Mouse (Mus musculus) brain, embryonic 14.5 days (tissue): ENCODE measurements around the gene Arrdc2.

ENCODE experiments used
- CTCF ChIP-seq: fragments of 200-500 bp; IDR thresholded peaks from 2 replicates; pipeline ENCODE4 v1.5.1; 2012; ENCODE audit warnings: inconsistent platforms, mild to moderate bottlenecking, moderate library complexity, borderline replicate concordance; ENCODE audit not compliant: insufficient read depth, insufficient read length; ENCODE audit errors: extremely low read depth
- POLR2A ChIP-seq: fragments of 200-500 bp; IDR thresholded peaks from 2 replicates; pipeline ENCODE4 v1.6.1; 2012; ENCODE audit warnings: mild to moderate bottlenecking, inconsistent platforms, borderline replicate concordance; ENCODE audit not compliant: poor library complexity, insufficient read depth, insufficient read length, severe bottlenecking; ENCODE audit errors: extremely low read depth

DNA sequence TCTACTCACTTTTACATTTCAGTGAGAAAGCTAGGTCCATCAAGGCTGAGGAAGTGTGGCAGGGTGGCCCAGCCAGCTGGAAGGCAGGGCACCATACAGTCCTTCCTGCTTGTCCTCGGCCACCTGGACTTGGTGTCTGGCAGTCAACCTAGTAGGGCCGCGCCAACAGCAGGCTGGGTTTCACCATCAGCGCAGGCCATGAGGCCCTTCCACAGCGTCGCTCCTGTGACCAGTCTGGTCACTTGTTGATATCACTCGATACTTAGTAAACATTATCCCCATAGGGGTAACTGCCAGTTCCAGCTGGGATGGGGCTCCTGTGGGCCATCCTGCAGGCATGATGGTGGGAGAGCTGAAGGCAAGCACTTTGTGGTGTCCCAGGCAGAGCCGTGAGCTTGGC is 8.0 kb downstream of the Arrdc2 start:
- TF ChIP-seq CTCF: no peak
- TF ChIP-seq POLR2A: no peak
